Mouse (Mus musculus): Measurements from ENCODE around the gene Mitf.

Mitf gene

DNA sequence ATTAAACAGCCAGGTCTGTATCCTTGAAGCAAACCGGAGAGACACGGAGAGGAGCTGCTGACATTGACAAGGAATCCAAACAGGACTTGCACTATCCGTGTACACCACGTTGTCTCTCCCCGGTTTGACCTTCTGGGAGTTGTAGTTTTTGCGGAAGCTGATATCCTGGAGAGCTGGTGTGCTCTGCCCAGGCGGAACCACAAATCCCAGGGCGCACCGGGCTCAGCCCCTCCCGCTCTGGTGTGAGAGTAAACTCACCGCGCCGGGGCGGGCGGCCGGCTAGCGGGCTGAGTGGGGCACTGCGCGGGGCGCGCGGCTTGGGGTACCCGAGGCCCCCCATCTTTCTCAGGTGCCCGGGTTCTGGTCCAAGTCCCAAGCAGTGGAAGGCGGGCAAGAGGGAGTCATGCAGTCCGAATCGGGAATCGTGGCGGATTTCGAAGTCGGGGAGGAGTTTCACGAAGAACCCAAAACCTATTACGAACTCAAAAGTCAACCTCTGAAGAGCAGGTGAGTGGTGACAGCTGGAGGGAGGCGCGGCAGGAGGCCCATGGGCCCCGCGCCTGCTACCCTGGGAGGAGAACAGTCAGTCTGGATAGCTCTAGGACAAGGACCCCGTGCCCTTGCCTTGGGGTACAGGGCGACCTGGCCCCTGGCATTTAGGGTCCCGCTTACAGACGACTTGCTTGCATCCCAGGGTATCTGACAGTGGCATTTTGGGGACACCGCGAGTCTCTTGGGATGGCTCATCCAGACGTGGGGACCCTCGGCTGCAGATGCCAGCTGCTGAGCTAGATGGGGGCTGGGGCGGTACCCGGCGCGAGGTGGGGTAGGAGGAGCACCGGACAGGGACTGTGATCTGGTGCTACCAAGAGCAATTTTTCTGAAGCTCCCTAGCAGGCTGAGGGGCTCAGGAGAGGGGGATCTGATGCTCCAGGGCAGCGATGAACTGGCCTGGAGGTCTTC is at the start of gene Mitf:
Mitf (plus strand) TSS at position 272 of the 963 bp plus-strand sequence.
- in situ Hi-C loops (cut with MboI, MseI): no loop called here

DNA sequence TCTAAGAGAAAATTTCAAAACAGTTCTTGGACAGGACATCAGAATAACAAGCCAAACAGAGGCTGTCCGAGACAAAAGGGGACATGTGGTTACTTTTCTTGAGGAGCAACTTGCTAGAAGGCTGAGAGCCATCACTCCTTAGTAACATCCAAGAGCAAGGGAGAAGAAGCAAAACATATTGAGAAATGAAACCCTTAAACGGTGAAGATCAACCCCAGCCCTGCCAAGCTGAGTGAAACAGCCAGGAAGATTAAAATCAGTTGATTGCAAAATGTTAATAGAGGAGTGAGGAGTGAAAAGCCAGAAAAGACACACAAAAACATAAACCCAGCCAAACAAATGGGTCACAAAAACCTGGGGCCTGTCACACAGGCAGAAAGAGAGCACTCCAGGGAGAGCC is 49.5 kb upstream of the Mitf start:
- in situ Hi-C loops (cut with MboI, MseI): loop anchor here (5.0 kb wide), 1 partner anchor 245 kb away; no protein-coding TSS in a partner anchor

DNA sequence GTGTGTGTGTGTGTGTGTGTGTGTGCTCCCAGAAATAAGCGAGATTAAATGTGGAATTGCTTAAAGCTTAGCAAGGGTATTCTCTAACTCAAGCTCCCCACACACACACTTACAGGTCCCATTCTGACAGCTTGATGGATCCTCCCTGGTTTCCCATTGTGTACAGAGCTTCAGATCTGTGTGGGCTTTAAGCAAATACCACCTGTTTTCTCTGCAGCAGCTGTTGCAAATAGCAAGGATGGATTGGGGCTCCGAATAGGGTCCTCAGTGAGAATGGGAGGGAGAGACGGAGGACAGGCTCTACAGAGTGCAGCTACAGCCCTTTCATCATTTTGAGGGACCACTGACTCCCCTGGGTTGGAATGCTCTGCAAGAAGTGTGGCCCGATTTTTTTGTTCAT is 48.0 kb upstream of the Mitf start:
- in situ Hi-C loops (cut with MboI, MseI): loop anchor here (5.0 kb wide), 1 partner anchor 243 kb away; no protein-coding TSS in a partner anchor

DNA sequence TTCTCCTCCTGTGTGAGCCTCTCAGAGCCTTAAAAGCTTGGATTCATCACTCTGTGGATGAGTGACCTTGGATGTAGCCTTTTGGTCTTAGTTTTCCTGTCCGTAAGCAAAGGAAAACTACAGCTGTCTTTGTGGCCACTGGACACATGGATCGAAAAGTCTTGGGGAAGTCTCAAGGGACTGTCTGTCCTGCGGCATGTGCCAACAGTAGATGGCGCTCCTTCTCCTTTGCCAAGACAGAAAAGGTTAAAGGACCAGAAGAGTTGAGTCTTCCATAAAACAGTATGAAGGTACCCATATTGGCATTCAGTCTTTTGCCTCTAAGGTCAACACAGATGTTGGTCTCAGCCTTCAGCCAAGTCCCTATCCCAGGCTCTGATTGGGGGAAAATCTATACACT is 47.6 kb upstream of the Mitf start:
- in situ Hi-C loops (cut with MboI, MseI): loop anchor here (5.0 kb wide), 1 partner anchor 243 kb away; no protein-coding TSS in a partner anchor

DNA sequence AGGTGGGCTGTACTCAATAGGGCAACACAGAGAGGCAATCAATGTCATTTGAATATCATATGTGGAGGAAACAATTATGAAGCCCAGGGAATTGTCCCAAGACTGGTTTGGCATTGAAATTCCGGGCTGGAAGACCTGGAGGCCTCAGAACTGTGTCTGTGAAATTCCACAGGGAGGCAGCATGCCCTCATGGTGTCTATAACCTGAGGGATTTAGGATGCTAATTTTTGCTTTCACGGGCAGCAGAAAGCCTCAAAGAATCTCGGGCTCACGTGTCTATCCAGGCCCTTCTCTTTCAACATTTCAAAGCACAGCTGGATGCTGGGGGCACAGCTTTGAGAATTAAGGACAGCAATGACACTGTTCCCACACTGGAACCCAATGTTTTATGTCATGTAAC is 45.5 kb upstream of the Mitf start:
- in situ Hi-C loops (cut with MboI, MseI): no loop called here

DNA sequence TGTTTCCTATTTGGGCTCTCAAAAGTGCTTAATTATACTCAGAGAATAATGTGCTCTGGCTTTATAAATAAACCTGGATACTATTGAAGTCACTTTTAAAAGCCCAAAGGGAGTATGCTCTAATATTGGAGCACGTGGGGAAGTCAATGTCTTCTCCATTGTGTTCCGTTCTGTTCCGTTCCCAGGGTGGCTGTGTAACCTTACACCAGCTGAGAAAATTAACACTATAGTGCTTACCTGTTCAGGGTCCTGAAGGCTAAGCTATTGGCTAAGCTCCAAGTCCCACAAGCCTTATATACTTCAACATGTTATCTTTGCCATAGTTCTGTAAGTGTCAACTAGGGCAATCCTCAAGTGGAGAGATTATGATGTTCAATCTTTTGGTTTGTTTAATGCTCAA is 42.9 kb upstream of the Mitf start:
- in situ Hi-C loops (cut with MboI, MseI): no loop called here

DNA sequence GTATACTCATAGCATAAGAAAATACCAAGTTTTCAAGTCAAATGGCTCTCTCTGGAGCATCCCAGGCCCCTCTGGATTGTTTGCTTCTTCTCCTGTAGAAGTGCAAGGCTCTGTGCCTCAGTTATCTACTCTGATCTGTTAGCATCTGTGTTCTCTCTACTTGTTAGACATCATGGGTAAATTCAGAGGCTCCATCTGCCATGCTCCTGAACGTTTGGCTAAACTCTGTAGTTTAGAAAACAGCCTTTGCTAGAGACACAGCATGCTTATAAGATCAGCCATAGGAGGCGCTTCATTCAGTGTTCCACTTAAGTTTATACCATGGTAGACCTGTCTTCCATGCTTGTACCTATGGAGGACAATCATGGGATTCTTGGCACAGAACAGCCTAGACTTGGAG is 39.0 kb upstream of the Mitf start:
- in situ Hi-C loops (cut with MboI, MseI): no loop called here

DNA sequence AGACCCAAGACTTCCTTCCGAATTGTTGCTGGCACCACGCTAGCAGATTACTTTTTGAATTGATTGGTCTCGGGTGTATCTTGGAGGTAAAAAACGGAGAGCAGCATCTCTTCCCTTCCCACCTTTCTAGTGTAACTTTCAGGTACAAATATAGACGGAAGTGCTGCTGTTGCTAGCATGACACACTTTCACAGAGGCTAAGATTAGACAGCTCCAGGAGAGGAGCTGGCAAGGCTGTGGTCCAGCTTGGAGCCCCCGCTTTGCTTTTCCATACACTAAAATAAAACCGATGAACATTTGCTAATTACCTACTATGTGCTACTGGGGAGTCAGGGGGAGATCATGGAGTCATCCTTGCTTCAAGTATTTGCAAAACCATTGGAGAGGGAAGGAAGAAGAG is 37.3 kb upstream of the Mitf start:
- in situ Hi-C loops (cut with MboI, MseI): no loop called here

DNA sequence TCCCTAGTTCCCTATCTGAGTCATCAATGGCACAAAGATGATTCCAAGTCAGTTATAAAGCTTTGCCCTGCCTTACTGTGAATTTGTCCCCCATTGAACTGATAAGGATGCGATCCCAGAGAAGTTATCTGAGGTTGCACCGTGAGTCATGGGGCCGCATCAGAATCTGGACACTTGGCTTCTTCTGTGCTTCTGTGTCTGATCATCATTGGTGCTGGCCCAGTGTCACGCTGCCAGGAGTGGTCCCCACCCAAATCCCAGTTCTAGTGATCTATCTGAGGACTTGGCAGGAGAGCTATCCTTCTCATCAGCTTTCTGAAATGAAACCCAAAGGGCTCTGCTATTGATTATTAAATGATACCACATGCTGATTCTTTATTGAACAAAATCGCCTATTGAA is 25.5 kb upstream of the Mitf start:
- in situ Hi-C loops (cut with MboI, MseI): no loop called here

DNA sequence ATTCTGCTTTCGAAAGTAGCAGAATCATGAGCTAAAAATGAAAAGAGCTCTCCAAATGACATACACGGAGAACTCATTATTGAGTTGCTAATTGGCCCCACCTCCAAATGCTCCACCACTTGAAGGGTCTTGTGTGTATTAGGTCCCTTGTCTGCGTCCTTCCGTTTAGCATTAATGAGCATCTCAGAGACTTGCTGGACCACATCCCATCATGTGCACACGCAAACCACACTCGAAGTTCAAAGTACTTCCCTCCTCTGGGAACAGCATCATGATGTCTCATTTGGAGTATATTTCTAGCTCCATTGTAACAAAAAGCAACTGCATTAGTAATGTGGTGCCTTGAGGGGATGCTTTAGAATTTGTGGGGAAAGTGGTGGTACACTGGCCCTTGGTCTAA is 24.6 kb upstream of the Mitf start:
- in situ Hi-C loops (cut with MboI, MseI): no loop called here

DNA sequence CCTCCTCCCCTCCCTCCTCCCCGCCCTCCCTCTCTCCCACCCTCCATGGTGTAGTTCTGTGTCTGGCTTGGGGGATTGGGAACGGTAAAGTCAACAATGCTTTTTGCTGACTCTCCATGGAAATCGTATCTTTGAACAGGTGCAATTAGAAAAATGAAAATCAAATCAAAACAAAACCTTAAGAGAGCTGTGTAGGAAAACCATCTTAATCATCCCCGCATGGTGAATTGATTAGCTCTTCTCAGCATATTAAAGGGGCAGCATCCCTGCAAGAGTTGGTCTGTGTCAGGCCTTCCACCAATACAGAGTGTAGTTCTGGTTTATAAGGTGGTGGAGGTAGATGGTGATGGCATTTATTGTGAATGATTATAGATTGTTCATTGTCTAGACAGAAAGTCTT is 20.0 kb upstream of the Mitf start:
- in situ Hi-C loops (cut with MboI, MseI): no loop called here

DNA sequence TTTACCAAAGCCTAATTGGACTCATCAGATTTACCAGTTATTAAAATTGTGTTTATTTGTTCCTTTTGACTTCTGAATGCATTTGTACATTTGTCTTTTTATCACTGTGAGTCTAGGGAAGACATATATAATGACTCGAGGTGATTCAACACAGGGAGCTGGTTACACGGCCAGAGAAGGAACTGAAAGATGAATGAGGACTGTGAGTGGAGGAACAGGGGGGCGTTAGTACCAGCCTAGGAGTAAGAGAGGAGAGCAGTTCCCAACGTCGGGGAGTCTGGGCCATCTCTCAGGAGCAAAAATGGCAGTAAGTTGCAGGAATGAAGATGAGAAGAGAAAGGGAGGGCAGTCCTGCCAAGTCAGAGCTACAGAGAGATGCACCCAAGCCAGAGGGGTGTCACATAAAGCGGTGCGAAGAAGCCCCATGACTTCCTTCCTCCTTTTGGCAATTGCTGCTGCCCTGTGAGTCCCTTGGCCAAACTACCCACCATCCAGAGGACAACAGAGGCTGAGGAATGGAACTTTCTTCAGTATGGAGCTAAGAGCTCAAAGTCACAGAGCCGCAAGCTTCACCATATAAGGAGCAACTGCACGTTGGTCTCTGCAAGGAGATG is 18.4 kb upstream of the Mitf start:
- in situ Hi-C loops (cut with MboI, MseI): no loop called here

DNA sequence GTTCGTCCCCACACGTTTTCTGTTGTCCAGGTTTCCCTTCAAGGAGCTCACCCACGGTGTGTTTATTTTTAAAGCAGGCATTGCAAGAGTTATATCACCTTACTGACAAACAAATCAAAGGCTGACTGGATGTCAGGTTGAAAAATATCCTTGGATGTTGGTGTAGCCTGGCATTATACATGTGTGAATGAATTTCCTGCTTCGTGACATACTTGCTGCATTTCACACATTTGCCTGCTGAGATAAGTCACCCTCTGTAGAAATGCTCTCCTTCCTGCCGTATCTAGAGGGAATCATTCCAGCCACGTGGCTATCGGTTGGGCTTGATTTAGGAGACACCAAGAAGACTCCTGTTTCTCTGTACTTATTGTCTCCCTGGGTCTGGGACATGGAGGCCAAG is 17.2 kb upstream of the Mitf start:
- in situ Hi-C loops (cut with MboI, MseI): no loop called here

DNA sequence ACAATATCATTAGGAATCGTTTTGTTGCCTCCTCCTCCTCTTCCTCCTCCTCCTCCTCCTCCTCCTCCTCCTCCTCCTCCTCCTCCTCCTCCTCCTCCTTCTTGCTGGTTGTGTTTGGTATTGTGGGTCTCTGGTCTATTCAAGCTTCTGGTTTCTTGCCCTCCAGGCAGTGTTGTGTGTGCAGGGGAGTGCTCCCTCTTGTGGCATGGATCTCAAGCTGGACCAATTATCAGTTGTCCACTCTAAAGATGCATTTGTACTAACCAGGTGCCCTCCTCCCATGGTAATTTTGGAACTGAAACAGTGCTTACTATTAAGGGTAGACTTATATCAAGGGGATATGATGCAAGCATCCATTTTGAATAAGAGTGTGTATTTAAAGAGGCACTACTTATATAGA is 14.7 kb upstream of the Mitf start:
- in situ Hi-C loops (cut with MboI, MseI): no loop called here

DNA sequence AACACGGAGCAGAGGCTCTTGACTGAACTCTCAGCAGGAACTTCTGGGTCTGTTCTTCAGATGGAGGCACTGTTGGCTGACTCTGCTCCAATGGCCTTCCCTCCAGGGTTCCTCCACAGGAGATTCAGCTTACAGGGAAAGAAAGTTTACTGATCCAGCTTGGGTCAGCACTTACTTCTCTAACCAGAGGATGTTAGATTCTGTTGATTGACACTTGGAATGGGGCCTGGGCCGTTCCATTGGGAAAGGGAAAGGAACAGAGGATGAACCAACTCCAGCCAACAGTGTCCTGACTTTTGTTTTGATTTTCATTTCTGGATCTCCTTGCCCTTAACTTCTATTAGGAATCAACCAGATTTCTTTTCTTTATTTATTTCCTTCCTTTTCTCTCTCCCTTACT is 11.7 kb upstream of the Mitf start:
- in situ Hi-C loops (cut with MboI, MseI): no loop called here

DNA sequence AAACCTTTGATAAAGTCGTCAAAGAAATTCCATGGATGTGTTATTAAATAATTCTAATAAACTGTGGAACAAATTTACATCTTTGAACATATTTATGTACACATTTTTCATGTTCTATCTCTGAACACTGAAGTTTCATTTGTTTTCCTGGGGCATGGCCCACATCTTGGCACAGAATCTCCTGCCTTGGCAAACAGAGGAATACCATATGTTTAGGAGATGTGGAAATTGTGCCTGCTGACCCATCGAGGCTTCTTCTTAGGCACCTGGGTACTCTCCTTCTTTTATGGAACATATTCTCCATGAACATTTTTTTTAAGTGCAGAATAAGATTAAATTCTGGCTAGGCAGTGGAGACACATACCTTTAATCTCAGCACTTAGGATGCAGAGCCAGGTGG is 6.2 kb upstream of the Mitf start:
- in situ Hi-C loops (cut with MboI, MseI): no loop called here

DNA sequence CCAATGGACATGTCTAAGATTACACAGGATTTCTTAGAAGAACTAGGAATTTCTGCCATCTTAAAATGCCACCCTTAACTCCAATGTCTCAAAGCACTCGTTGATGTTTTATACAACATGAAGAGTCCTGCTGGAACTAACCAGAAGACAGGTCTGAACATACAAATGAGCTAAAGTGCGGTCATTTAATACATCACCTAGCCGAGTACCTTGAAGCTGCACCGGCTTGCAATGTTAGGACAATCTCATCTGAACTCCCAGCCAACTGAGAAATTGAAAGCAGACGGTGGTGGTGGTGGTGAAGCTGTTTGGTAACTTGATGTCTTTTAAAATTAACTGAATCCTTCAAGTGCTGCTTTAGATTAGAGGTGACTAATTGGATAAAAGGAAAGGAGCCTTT is 801 bp upstream of the Mitf start:
- in situ Hi-C loops (cut with MboI, MseI): no loop called here

DNA sequence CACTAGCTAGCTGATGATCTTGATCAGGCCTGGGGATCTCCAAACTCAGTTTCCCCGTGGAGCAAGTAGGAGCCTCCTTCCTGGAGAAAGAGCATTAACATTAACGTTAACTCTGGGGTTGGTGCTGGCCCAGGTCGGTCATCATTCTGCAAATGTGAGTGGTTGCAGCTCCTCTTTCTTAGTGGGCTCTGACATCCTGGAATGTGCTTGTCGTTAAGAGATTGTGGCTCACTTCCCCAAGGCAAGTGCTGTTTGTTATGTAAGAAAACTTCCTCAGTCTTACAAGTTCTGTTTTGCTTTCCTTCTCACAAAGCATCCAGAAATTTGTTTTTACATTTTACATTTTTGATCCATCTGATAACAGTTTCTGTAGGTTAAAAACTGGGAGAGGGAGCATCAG is 7.3 kb downstream of the Mitf start:
- in situ Hi-C loops (cut with MboI, MseI): no loop called here

DNA sequence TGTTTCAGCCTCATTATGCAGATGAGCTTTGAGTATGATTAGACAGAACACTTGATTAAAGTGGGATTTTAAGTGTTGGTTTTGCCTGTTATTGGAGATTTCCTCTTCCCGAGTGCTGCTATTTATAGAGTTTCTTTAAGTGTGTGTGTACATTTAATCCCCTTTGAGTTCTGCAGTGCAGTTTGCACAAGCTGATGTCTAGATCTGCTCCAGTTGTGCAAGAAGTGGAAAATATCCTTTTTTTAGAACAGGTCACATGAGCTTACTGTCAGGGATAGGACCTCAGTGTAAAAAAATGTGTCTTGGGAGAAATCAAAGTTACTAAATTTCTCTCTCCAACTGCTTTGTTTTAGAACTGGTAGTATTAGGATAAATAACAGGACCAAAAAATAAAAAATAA is 8.9 kb downstream of the Mitf start:
- in situ Hi-C loops (cut with MboI, MseI): no loop called here

DNA sequence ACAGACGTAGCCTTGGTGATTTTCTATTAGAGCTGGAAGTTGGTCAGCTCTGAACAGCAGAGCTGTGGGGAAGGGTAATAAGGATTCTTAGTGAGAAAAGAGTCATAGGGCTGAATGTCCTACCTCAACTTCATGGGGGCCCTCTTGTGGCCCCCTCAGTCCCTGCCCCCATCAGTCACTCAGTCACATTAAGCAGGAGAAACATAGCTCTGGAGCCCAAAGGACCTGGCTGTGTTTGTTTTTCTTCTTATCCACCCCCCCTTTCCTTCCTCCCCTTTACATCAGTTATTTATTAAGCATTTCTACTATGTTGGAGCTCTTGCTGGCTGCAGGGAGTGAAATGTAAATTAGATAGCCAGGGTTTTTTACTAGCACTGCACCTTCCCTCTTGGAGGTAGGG is 10.0 kb downstream of the Mitf start:
- in situ Hi-C loops (cut with MboI, MseI): no loop called here

DNA sequence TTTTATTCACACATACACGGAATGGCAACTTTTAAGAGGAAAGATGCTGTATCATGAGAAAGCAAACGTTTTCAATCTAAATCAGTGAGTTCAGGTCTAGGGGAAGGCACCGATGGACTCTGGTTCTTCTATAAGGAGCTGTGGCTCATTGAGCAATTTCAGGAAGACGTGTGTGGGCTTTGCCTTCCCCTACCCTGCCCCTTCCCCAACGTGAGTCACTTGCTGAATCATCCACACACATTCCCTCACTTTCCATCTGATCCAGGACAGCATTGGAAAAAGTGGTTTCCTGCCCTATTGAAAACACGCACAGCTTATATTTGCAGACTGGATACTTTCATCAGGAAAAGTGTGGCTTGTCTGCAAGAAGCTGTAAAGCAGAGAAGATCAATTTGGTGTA is 11.3 kb downstream of the Mitf start:
- in situ Hi-C loops (cut with MboI, MseI): no loop called here

DNA sequence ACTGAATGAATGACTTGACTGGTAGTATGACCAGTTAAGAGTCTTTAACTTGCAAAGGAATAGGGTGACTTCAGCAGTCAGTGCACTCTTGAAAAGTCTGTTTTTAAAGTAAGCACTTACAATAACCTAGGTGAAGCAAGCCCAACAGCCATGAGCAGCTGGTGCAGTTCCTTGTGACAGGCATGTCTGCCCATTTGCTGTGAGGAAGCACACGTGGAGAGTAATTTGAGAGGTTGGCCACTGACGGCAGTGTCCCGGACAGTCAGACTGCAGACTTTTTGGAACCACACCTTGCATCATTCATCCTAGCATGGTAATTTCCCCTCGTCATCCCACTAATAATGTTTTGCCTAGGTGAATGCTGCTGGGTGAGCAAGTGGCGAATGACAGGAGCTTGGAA is 12.1 kb downstream of the Mitf start:
- in situ Hi-C loops (cut with MboI, MseI): no loop called here

DNA sequence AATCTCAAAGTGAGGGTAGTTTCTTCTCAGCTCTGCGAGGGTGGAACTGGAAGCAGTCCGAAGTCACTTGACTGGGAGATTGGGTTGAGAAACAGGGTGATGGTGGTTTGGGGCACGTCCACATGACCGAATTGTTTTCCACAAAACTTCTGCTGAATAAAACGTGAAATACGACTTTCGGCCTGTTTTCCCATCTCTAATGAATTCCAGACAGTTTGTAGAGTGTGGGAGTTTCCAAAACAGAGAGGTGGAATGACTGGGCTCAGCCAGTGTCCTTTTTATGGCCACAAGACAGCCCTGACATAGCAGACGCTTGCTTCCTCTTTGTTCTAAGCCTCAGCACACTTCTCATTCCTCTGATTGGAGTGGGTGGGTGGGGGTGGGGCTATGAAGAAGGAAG is 13.7 kb downstream of the Mitf start:
- in situ Hi-C loops (cut with MboI, MseI): no loop called here

All from T-helper 1 cell (primary cell).